Mouse (Mus musculus) embryo, embryonic 10.5 days (tissue): ENCODE measurements around the gene Rpl18.

Source experiments
- DNase-seq: peaks from one replicate; pipeline ENCODE4 v3.0.0-alpha.2; 2015; ENCODE audit warnings: low spot score

Rpl18 gene

GRCm38 (mm10) chr7:45713881-45714520 is 1.3 kb upstream of the Rpl18 start:
- no peak for DNase-seq

DNA sequence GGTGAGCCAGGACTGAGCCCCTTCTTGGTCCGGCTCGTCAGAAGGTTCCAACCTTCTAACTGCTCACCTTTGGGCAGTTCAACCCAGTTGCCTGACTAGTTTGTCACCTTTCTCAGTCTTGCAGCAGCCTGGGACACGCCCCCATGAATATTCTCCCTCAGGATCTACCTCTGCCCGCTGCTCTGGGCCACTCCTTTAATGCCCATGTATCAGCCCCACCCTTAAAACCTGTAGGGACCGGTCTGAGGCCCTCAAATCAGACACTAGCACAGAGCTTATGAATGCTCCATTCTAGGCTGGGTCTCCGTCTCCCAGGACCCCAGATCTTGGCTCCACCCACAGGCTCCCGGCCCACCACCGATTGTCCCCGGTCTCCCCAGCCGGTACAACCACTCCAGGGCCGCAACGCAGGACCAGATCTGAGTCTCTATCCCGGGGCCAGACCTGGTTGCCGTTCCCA is 597 bp upstream of the Rpl18 start:
- DNase-seq, result no peak

- DNase-seq, result no peak
Observed at GRCm38 (mm10) chr7:45715741-45716459, 643 bp downstream of the Rpl18 start.

DNA sequence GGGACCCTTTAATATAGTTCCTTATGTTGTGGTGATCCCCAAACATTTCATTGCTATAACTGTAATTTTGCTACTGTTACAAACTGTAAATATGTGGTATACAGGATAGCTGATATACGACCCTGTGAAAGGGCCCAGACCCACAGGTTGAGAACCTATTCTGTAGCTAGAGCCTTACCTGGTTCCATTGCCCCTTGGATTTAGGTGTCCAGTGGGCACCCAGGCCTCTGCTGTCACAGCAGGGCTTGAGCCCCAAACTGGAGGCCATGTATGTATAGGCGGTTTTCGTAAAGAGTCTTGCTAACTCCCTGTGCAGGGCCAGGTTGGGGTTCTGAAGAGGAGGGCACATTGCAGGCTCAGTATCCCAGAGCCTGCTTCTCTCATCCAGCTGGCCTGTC is 1.2 kb downstream of the Rpl18 start:
- no peak for DNase-seq

DNA sequence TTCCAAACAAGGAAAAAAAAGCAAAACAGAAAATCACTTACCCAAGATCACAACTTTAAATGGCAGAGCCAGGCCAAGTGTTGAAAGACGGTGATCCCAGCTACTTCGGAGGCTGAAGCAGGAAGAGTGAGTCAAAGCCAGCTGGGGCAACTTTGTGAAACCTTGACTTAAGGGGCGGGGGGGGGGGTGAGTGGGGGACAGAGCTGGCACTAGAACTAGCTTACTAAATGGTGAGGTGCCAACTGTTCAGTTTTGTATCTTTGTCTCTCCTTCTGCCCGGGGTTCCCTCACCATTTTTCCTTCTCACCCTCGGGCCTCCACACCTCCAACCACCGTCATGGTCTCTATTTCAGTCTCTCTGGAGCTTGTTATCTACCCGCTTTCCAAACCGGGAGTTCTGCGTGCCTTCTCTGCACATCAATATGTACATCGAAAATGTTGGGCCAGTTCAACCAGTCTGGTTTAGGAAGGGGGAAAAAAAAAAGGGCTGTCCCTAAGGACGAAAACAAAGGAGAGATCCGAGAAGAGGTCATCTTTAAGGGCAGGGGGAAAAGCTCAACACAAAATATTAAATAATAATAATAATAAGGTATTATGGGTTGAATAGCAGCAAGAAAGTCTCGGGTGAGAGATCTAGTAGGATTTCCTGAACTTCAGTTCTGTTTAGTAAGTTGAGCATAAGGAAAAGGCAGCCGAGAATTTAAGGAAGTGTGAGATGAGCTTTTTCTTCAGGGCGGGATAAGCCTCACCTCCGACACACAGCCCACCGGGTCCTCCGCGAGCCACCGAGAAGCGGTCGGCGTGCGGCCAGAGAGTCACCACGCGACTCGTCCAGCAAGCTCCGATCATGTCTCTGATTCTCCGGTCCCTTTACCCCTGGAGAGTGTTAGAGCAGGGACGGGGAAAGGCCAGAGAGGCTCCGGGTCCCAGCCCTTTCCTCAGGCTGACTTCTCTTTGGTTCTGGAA is 2.0 kb downstream of the Rpl18 start:
- no peak for DNase-seq

- peak; percentile 98 for DNase-seq
Observed at GRCm38 (mm10) chr7:45717918-45718297, 2.7 kb downstream of the Rpl18 start, which contains the start of gene Sphk2. Sphk2 (minus strand) TSS chr7:45718002.

GRCm38 (mm10) chr7:45718331-45718730 is 3.1 kb downstream of the Rpl18 start:
- DNase-seq, result no peak

- no peak for DNase-seq
Observed at GRCm38 (mm10) chr7:45719180-45719579, 3.9 kb downstream of the Rpl18 start.

- DNase-seq, result no peak
Observed at GRCm38 (mm10) chr7:45719738-45720412, 4.6 kb downstream of the Rpl18 start.

GRCm38 (mm10) chr7:45720413-45721233 is 5.4 kb downstream of the Rpl18 start, which contains the start of gene Fam83e:
Fam83e (plus strand) TSS chr7:45721212.
- no peak for DNase-seq

GRCm38 (mm10) chr7:45721234-45721571 is 5.9 kb downstream of the Rpl18 start:
- DNase-seq, result no peak

DNA sequence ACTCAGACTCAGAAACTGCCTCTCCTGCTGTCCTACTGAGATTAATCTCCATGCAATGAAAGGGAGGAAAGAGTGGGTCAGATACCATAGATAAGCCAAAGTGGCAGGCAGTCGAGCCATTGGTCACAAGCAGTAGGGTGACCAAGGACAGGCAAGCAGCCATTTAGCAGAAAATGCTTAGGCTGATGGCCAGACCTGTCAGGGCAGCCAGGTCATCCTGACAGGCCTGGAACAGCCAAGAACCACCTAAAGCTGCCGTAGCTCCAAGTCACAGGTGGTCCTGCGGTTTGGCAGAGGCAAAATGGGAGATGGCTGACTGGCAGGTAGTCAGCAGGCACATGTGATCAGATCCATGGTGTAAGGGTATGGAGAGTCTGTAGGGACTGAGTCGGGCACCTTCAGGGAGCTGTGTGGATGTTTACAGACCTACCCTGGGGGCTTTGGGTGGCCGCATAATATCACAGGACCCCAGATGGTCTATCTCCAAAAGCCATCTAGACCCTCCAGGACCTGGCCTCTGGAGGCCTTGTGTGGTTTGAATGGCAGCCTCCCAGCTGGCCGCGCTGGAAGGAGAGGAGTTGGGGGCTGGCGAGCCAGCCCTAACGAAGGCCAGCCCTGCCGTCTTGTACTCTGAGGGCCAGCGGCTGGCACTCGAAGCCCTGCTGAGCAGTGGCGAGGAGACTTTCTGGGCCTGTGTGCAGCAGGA is 6.5 kb downstream of the Rpl18 start:
- DNase-seq, result no peak

DNA sequence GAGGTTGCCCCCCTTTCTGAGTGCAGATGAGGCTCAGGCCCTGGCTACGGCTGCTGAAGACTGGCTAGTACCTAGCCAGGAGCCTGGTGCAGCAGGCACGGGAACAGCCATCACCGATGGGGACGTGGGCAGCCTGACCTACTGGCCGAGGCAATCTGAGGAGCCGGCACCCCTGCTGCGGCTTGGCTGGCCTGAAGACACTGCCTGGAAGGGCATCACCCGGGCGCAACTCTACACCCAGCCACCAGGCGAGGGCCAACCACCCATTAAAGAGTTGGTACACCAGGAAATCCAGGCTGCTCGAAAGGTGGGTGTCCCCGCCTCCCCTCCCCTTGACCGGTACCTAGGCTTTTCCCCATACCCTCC is 7.1 kb downstream of the Rpl18 start:
- DNase-seq, result no peak

- DNase-seq, result no peak
Observed at GRCm38 (mm10) chr7:45723301-45723700, 8.0 kb downstream of the Rpl18 start.

- DNase-seq, result no peak
Observed at GRCm38 (mm10) chr7:45723781-45724180, 8.5 kb downstream of the Rpl18 start.

GRCm38 (mm10) chr7:45725151-45725550 is 9.9 kb downstream of the Rpl18 start:
- DNase-seq, result no peak

- no peak for DNase-seq
Observed at GRCm38 (mm10) chr7:45725713-45726112, 10.5 kb downstream of the Rpl18 start, which contains the start of gene Spaca4. Spaca4 (minus strand) TSS chr7:45725813.

DNA sequence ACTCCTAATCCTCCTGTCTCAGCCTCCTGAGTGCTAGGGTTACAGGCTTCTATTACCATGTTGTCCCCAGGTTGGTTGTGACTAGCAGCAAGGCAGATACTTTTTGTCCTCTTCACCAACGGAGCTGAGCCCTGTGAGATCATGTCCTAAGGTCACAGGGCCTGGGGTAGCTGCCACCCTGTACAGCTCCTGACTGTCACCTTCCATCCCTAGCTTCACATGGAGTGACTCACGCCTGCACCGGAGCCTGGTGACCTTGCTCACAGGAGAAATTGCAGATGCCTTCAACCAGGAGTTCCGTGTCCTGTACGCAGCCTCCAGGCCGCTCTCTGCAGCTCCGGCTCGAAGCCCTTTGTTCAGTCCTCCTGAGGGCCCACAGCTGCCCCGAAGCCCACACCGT is 11.2 kb downstream of the Rpl18 start:
- no peak for DNase-seq

DNA sequence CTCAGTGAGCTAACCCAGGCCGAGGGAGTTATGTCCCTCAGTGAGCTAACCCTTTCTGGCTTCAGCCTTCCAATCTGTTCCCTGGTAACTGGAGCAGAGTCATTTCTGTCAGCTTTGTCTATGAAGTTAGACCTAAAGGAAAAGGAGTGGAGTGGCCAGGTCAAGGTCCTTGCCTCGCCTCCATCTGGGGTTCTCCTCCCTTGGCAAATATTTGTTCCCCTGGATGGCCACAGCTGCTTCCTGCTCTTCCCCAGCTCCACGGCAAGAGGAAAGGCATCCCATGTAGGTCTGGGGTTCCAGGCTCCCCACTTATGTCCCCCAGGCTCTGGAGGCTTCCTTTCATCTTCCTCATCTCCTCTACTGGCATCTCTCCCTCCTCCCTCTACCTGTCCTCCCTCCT is 12.4 kb downstream of the Rpl18 start:
- no peak for DNase-seq

DNA sequence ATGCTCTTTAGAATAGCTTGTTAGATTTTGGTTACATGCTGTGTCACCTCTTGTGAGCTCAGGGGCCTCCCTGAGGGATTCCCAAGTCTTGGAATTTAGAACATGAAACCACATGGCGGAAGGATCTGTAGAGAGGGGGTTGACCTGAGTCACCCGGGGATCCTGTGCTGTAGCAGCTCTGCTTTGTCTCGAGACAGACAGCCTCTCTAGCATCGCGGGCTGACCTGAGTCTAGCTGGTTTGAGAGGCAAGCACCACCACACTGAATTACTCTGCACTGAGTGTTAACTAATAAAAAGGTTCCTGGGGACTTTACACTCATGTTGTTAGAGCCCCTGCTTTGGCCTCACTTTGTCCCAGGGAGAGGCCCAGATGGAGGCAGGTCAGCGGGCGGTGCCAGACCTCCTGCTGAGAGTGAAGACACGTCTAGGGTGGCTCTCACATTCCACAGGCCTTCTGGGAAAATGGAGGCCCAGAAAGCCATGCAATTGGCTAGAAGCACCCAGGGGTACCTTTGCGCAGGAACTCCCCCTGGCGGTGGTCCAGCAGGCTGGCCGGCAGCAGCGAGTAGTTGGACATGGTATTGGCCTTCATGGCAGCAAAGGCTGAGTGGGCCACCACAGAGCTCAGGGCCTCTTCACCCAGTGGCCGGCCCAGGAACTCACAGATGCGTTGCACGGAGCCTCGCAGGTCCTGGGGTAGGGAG is 15.6 kb downstream of the Rpl18 start:
- DNase-seq, result peak; percentile 78
